Mouse (Mus musculus): Measurements from ENCODE around the gene Rgs3. TPM values are rescaled to one million over a fixed set of nuclear protein-coding genes. Genes with fewer than 3 reads are reported as not detected.

Rgs3 gene
- polyA plus RNA-seq, 2 experiments = 3.6 to 3.9 TPM

DNA sequence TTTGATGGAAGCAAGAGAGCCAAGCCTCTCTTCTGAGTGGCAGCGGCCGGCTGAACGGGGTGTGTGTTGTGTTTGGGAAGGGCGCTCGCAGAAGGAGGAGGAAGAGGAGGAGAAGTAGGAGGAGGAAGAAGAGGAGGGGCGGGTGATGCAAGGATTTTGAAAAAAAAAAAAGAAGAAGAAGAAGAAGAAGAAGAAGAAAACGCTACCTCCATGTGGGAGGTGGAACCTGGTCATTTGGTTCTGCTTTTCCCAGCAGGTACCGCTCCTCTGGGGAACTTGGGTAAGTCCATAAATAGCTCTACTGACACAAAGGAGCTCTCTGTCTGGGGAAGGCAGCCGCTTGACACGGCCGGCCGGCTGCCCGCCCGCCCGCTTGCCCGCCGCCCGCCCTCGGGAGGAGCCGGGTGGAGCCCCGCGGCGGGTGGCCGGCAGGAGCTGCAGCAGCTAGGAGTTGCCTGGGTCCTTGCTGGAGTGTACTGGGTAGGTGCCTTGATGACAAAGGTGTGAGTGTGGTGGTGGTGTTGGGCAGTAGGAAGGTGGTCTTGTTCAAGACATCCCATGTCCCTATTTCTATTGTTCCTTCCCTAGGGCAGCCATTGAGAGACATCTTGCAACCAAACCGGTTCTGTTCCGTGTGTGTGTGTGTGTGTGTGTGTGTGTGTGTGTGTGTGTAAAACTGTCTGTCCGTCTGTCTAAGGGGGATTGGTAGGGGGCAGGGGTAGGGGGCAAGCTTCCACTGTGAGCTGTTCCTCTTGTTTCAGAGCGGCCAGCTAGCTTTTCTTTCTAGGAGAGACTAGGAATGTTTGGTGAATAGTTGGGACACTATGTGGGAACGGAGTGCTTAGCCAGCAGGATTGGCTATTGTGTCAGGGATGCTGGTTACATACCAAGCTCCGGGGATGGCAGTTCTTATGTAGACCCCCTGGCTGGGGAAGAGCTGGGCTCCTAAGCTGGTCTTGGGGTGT, 114.7 kb downstream of the Rgs3 start:
- Histone ChIP-seq H3K27me3 (ENCODE audit: control insufficient read depth, insufficient read depth, low read length) (peaks cover 3% of the 10 kb centered on the region; the same call in 1 of the 2 replicates), H3K9ac (replicated peaks) (no peak overlapping the region), H3K27ac (no peak overlapping the region), H3K9me3 (ENCODE audit: control insufficient read depth, low read length) (no peaks in the 10 kb centered on the region), H3K36me3 (replicated peaks; ENCODE audit: control insufficient read depth, insufficient read depth, low read depth) (no peaks in the 10 kb centered on the region), H3K4me2 (ENCODE audit: low read depth) (peak overlapping the region; percentile 20), H3K4me3 (ENCODE audit: insufficient read depth in 1 of 2, low read depth in 2 of 2, low read length in 2 of 2) (peak overlapping the region in 1 of 2 experiments; percentile 35; a peak in 3 of 4 replicates), H3K4me1 (replicated peaks; ENCODE audit: control insufficient read depth in 2 of 2, insufficient read depth in 2 of 2, low read length in 1 of 2) (no peaks in the 10 kb centered on the region)
- WGBS (ENCODE audit: insufficient replicate concordance) = 7% methylated on average over 29 of the region's 30 CpGs
- no peak for DNase-seq (ENCODE audit: low read depth in 3 of 3, low spot score in 3 of 3)
- no peak for ATAC-seq (ENCODE audit: insufficient read depth)
- TF ChIP-seq CTCF (IDR thresholded peaks at IDR 0.05; ENCODE audit: low read depth) (no peak), EP300 (IDR thresholded peaks at IDR 0.05; ENCODE audit: low read depth) (no peak)

DNA sequence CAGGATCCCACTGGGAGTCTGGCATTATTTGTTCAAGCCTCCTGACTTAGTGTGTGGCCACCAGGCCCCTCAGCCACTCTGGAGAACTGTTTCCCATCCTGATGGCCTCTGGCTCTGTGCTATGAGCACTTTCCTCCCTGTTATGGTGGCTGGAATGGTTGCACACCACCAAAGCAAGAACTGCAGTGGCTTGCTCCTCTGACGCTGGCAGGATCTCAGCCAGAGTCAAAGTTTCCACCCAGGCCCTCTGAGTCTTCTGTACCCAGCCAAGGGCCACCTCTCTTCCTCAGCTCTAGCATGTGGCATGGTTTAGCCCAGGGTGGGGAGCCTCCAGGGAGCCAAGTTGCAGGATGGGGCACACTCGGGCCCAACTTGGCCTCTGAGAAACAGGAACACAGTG, 115.7 kb downstream of the Rgs3 start:
- WGBS (ENCODE audit: insufficient replicate concordance) = 48% methylated on average over 2 of the region's 2 CpGs
- H3K9ac ChIP-seq (replicated peaks) = no peak overlapping the region
- no peak for DNase-seq (ENCODE audit: low read depth in 3 of 3, low spot score in 3 of 3)
- H3K27me3 ChIP-seq (ENCODE audit: control insufficient read depth, insufficient read depth, low read length) = peaks cover 3% of the 10 kb centered on the region; the same call in 1 of the 2 replicates
- H3K9me3 ChIP-seq (ENCODE audit: control insufficient read depth, low read length) = no peaks in the 10 kb centered on the region
- H3K4me1 ChIP-seq (replicated peaks; ENCODE audit: control insufficient read depth in 2 of 2, insufficient read depth in 2 of 2, low read length in 1 of 2) = no peaks in the 10 kb centered on the region
- no peak overlapping the region for H3K4me3 ChIP-seq (ENCODE audit: insufficient read depth in 1 of 2, low read depth in 2 of 2, low read length in 2 of 2)
- no peak overlapping the region for H3K27ac ChIP-seq
- TF ChIP-seq CTCF (IDR thresholded peaks at IDR 0.05; ENCODE audit: low read depth) = no peak
- TF ChIP-seq EP300 (IDR thresholded peaks at IDR 0.05; ENCODE audit: low read depth) = no peak
- no peaks in the 10 kb centered on the region for H3K36me3 ChIP-seq (replicated peaks; ENCODE audit: control insufficient read depth, insufficient read depth, low read depth)
- no peak for ATAC-seq (ENCODE audit: insufficient read depth)
- no peak overlapping the region for H3K4me2 ChIP-seq (ENCODE audit: low read depth)

- Histone ChIP-seq H3K36me3 (replicated peaks; ENCODE audit: control insufficient read depth, insufficient read depth, low read depth) (no peaks in the 10 kb centered on the region), H3K27ac (no peak overlapping the region), H3K4me1 (replicated peaks; ENCODE audit: control insufficient read depth in 2 of 2, insufficient read depth in 2 of 2, low read length in 1 of 2) (no peaks in the 10 kb centered on the region), H3K4me3 (ENCODE audit: insufficient read depth in 1 of 2, low read depth in 2 of 2, low read length in 2 of 2) (no peak overlapping the region), H3K9me3 (ENCODE audit: control insufficient read depth, low read length) (no peaks in the 10 kb centered on the region), H3K27me3 (ENCODE audit: control insufficient read depth, insufficient read depth, low read length) (peaks cover 3% of the 10 kb centered on the region; the same call in 1 of the 2 replicates), H3K4me2 (ENCODE audit: low read depth) (no peak overlapping the region), H3K9ac (replicated peaks) (no peak overlapping the region)
- DNase-seq (ENCODE audit: low read depth in 3 of 3, low spot score in 3 of 3) = no peak
- no peak for ATAC-seq (ENCODE audit: insufficient read depth)
- TF ChIP-seq EP300 (IDR thresholded peaks at IDR 0.05; ENCODE audit: low read depth) = no peak
- TF ChIP-seq CTCF (IDR thresholded peaks at IDR 0.05; ENCODE audit: low read depth) = no peak
- WGBS (ENCODE audit: insufficient replicate concordance) = 61% methylated on average over 10 of the region's 10 CpGs
Observed at GRCm38 (mm10) chr4:62677047-62677737, 117.5 kb downstream of the Rgs3 start.

DNA sequence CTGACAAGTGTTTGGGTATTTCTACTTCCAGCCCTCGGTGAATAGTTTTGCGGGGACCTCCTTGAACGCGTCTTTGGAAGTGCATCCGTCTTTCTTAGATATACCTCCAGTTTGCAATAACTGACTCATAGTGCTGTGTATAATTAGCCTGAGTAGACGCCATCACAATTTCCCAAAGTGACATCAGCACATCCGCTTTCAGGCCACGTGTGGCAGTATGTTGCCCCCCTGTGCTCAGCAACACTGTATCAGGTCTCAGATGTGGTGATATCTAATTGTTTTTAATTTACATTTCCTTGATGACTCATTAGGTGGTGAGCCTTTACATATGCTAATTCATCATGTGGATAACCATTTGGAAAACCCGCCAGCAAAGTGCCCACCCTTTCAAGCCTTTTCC, 119.5 kb downstream of the Rgs3 start:
- no peak overlapping the region for H3K4me3 ChIP-seq (ENCODE audit: insufficient read depth in 1 of 2, low read depth in 2 of 2, low read length in 2 of 2)
- ATAC-seq (ENCODE audit: insufficient read depth) (no peak), DNase-seq (ENCODE audit: low read depth in 3 of 3, low spot score in 3 of 3) (no peak)
- no peaks in the 10 kb centered on the region for H3K36me3 ChIP-seq (replicated peaks; ENCODE audit: control insufficient read depth, insufficient read depth, low read depth)
- H3K4me2 ChIP-seq (ENCODE audit: low read depth) = no peak overlapping the region
- no peak overlapping the region for H3K9ac ChIP-seq (replicated peaks)
- WGBS (ENCODE audit: insufficient replicate concordance) = 70% methylated on average over 9 of the region's 9 CpGs
- no peak for TF ChIP-seq CTCF (IDR thresholded peaks at IDR 0.05; ENCODE audit: low read depth)
- no peak for TF ChIP-seq EP300 (IDR thresholded peaks at IDR 0.05; ENCODE audit: low read depth)
- no peaks in the 10 kb centered on the region for H3K27me3 ChIP-seq (ENCODE audit: control insufficient read depth, insufficient read depth, low read length)
- no peaks in the 10 kb centered on the region for H3K4me1 ChIP-seq (replicated peaks; ENCODE audit: control insufficient read depth in 2 of 2, insufficient read depth in 2 of 2, low read length in 1 of 2)
- no peak overlapping the region for H3K27ac ChIP-seq
- no peaks in the 10 kb centered on the region for H3K9me3 ChIP-seq (ENCODE audit: control insufficient read depth, low read length)

DNA sequence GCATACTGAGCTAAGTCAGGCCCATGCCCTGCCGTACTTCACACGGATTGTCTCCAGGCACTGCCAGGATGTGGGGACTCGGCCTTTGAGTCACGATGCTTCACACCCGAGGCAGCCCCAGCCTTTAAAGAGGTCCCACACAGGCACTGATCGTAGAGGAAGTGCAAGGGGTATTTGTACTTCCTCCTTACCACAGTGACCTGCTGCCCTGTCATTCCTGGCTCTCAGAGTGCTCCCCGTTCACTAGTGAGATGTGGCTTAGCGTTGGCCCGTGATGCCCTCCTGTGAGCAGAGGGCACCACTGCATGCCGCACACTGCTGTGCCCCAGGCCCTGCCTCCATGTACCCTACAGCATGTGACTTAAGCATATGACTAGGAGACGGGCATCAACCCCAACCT, 121.8 kb downstream of the Rgs3 start:
- no peak overlapping the region for H3K9ac ChIP-seq (replicated peaks)
- no peak overlapping the region for H3K27ac ChIP-seq
- no peaks in the 10 kb centered on the region for H3K9me3 ChIP-seq (ENCODE audit: control insufficient read depth, low read length)
- no peaks in the 10 kb centered on the region; a peak in 1 of 4 replicates for H3K4me1 ChIP-seq (replicated peaks; ENCODE audit: control insufficient read depth in 2 of 2, insufficient read depth in 2 of 2, low read length in 1 of 2)
- no peak overlapping the region for H3K4me2 ChIP-seq (ENCODE audit: low read depth)
- H3K4me3 ChIP-seq (ENCODE audit: insufficient read depth in 1 of 2, low read depth in 2 of 2, low read length in 2 of 2) = no peak overlapping the region
- TF ChIP-seq CTCF (IDR thresholded peaks at IDR 0.05; ENCODE audit: low read depth) (no peak), EP300 (IDR thresholded peaks at IDR 0.05; ENCODE audit: low read depth) (no peak)
- no peaks in the 10 kb centered on the region for H3K27me3 ChIP-seq (ENCODE audit: control insufficient read depth, insufficient read depth, low read length)
- ATAC-seq (ENCODE audit: insufficient read depth) (no peak), DNase-seq (ENCODE audit: low read depth in 3 of 3, low spot score in 3 of 3) (no peak)
- WGBS (ENCODE audit: insufficient replicate concordance) = 15% methylated on average over 11 of the region's 11 CpGs
- no peaks in the 10 kb centered on the region for H3K36me3 ChIP-seq (replicated peaks; ENCODE audit: control insufficient read depth, insufficient read depth, low read depth)
